Mouse (Mus musculus) G1E (cell line): ENCODE results near the gene Ephb1. TPM values are rescaled to one million over a fixed set of nuclear protein-coding genes. Genes with fewer than 3 reads are reported as not detected.

Source experiments
- ATAC-seq: 2 replicates; pipeline ENCODE4 v1.8.0; 2016; ENCODE audit warnings: mild to moderate bottlenecking; ENCODE audit not compliant: insufficient number of reproducible peaks, poor library complexity, low FRiP score, severe bottlenecking; ENCODE audit errors: extremely low read depth
- DNase-seq: peaks from one replicate; pipeline ENCODE4 v3.0.0; 2012; ENCODE audit warnings: low spot score
- H3K27me3 ChIP-seq: 2 replicates; pipeline ENCODE4 v1.6.1; 2012; ENCODE audit warnings: mild to moderate bottlenecking, low read length, inconsistent platforms; ENCODE audit not compliant: insufficient read depth
- H3K36me3 ChIP-seq: replicated peaks from 2 replicates; pipeline ENCODE3; 2012; ENCODE audit warnings: mild to moderate bottlenecking, inconsistent platforms
- H3K4me1 ChIP-seq: 2 replicates; pipeline ENCODE4 v1.6.1; 2012; ENCODE audit warnings: low read depth, low read length, inconsistent platforms, mixed read lengths; ENCODE audit not compliant: insufficient read depth
- H3K4me3 ChIP-seq: 2 replicates; pipeline ENCODE4 v1.5.1; 2012; ENCODE audit warnings: low read depth, mild to moderate bottlenecking, inconsistent platforms, low read length, moderate library complexity, mixed read lengths
- H3K9me3 ChIP-seq: replicated peaks from 2 replicates; pipeline ENCODE4 v1.6.1; 2012; ENCODE audit warnings: inconsistent platforms
- CTCF ChIP-seq: IDR thresholded peaks from 2 replicates; pipeline ENCODE4 v1.5.1; 2012; ENCODE audit warnings: low read depth, low read length, inconsistent platforms, mixed read lengths
- GATA1 ChIP-seq: IDR thresholded peaks from 2 replicates; pipeline ENCODE4 v1.6.1; 2012; ENCODE audit warnings: borderline replicate concordance, low read length, inconsistent platforms, mixed read lengths
- GATA2 ChIP-seq: IDR thresholded peaks from 2 replicates; pipeline ENCODE4 v1.6.1; 2012; ENCODE audit warnings: low read depth, low read length, inconsistent platforms, borderline replicate concordance
- POLR2AphosphoS5 ChIP-seq: IDR thresholded peaks from 2 replicates; pipeline ENCODE4 v1.6.1; 2012; ENCODE audit warnings: low read depth, low read length, inconsistent platforms; ENCODE audit not compliant: insufficient replicate concordance
- TAL1 ChIP-seq: conservative IDR thresholded peaks from 2 replicates; pipeline ENCODE4 v1.6.1; 2012; ENCODE audit warnings: low read depth, low read length, inconsistent platforms, mixed read lengths
- polyA plus RNA-seq: library from polyadenylated mRNA; stranded (reverse); fragments of >175 nt; gene quantifications from 2 replicates; pipeline ENCODE4 v1.2.3, GENCODE M21; 2012
- total RNA-seq, 2 experiments: library from RNA; stranded (forward) in 1 of 2; stranded (reverse) in 1 of 2; fragments of 200-1000 nt in 1 of 2; fragments of >200 nt in 1 of 2; fragmentation: Nextera tagmentation in 1 of 2; gene quantifications; 2 replicates each; pipeline ENCODE4 v1.2.3; 2014 to 2017

The Ephb1 gene
- total and polyA plus RNA-seq, 3 experiments, result 0.05 TPM; not detected in 2

- no peak for TF ChIP-seq GATA1
- no peak for TF ChIP-seq CTCF
- no peak for TF ChIP-seq TAL1
- TF ChIP-seq GATA2, result no peak
- no peak for TF ChIP-seq POLR2AphosphoS5
- no peak for DNase-seq
- Histone ChIP-seq H3K9me3 (peaks cover 46% of the 10 kb centered on the region), H3K4me3 (no peak overlapping the region), H3K27me3 (no peaks in the 10 kb centered on the region), H3K36me3 (no peaks in the 10 kb centered on the region), H3K4me1 (no peaks in the 10 kb centered on the region)
- no peak for ATAC-seq
Observed at GRCm38 (mm10) chr9:102130506-102130905, 224.0 kb downstream of the Ephb1 start.

- H3K9me3 ChIP-seq, result peaks cover 57% of the 10 kb centered on the region
Observed at GRCm38 (mm10) chr9:102126510-102126909, 228.0 kb downstream of the Ephb1 start.

GRCm38 (mm10) chr9:102122880-102123453 is 231.5 kb downstream of the Ephb1 start:
- ATAC-seq (no peak), DNase-seq (no peak)
- Histone ChIP-seq H3K4me3 (no peak overlapping the region), H3K27me3 (no peaks in the 10 kb centered on the region), H3K9me3 (peaks cover 62% of the 10 kb centered on the region), H3K4me1 (no peaks in the 10 kb centered on the region), H3K36me3 (no peaks in the 10 kb centered on the region)
- no peak for TF ChIP-seq CTCF
- no peak for TF ChIP-seq POLR2AphosphoS5
- no peak for TF ChIP-seq GATA2
- TF ChIP-seq GATA1, result no peak
- TF ChIP-seq TAL1, result no peak

More at GRCm38 (mm10) chr9:102126510-102126909, 228.0 kb downstream of the Ephb1 start:
- TF ChIP-seq GATA2 (no peak), TAL1 (no peak), CTCF (no peak), GATA1 (no peak), POLR2AphosphoS5 (no peak)
- no peaks in the 10 kb centered on the region for H3K27me3 ChIP-seq
- no peak overlapping the region for H3K4me3 ChIP-seq
- H3K4me1 ChIP-seq, result no peaks in the 10 kb centered on the region
- DNase-seq (no peak), ATAC-seq (no peak)
- no peaks in the 10 kb centered on the region for H3K36me3 ChIP-seq

GRCm38 (mm10) chr9:102119422-102119821 is 235.1 kb downstream of the Ephb1 start:
- no peak for ATAC-seq

GRCm38 (mm10) chr9:102115326-102115725 is 239.2 kb downstream of the Ephb1 start:
- Histone ChIP-seq H3K4me3 (no peak overlapping the region), H3K36me3 (no peaks in the 10 kb centered on the region), H3K9me3 (peaks cover 62% of the 10 kb centered on the region), H3K27me3 (no peaks in the 10 kb centered on the region), H3K4me1 (no peaks in the 10 kb centered on the region)
- DNase-seq, result no peak
- no peak for ATAC-seq
- TF ChIP-seq GATA1 (no peak), POLR2AphosphoS5 (no peak), TAL1 (no peak), GATA2 (no peak), CTCF (no peak)

More at GRCm38 (mm10) chr9:102119422-102119821, 235.1 kb downstream of the Ephb1 start:
- H3K4me1 ChIP-seq, result no peaks in the 10 kb centered on the region
- no peak overlapping the region for H3K4me3 ChIP-seq
- H3K9me3 ChIP-seq, result peaks cover 53% of the 10 kb centered on the region
- TF ChIP-seq TAL1, result no peak
- TF ChIP-seq POLR2AphosphoS5, result no peak
- no peak for TF ChIP-seq CTCF
- TF ChIP-seq GATA2, result no peak
- no peak for TF ChIP-seq GATA1
- H3K27me3 ChIP-seq, result no peaks in the 10 kb centered on the region
- DNase-seq, result no peak
- H3K36me3 ChIP-seq, result no peaks in the 10 kb centered on the region

- Histone ChIP-seq H3K4me3 (no peak overlapping the region), H3K36me3 (no peaks in the 10 kb centered on the region), H3K4me1 (no peaks in the 10 kb centered on the region), H3K9me3 (peaks cover 71% of the 10 kb centered on the region), H3K27me3 (no peaks in the 10 kb centered on the region)
- TF ChIP-seq TAL1 (no peak), POLR2AphosphoS5 (no peak), GATA2 (no peak), GATA1 (no peak), CTCF (no peak)
- ATAC-seq, result no peak
- no peak for DNase-seq
Observed at GRCm38 (mm10) chr9:102111471-102111870, 243.0 kb downstream of the Ephb1 start.

- Histone ChIP-seq H3K36me3 (no peaks in the 10 kb centered on the region), H3K4me1 (no peaks in the 10 kb centered on the region), H3K27me3 (no peaks in the 10 kb centered on the region), H3K4me3 (no peak overlapping the region), H3K9me3 (peaks cover 68% of the 10 kb centered on the region)
- no peak for ATAC-seq
- no peak for TF ChIP-seq POLR2AphosphoS5
- TF ChIP-seq TAL1, result no peak
- no peak for TF ChIP-seq GATA2
- TF ChIP-seq GATA1, result no peak
- no peak for TF ChIP-seq CTCF
- no peak for DNase-seq
Observed at GRCm38 (mm10) chr9:102107978-102108377, 246.5 kb downstream of the Ephb1 start.
